Mouse (Mus musculus): Measurements from ENCODE around the gene Gm5901. TPM values are rescaled to one million over a fixed set of nuclear protein-coding genes. Genes with fewer than 3 reads are reported as not detected.
"Not testable (repeated sequence)": the region's sequence is repeated elsewhere in the genome, so short reads cannot be mapped to it uniquely, and the experiment has no call there.

Gm5901 gene
- polyA plus RNA-seq (2015; fragmentation: Nextera tagmentation; extraction: Ambion mirVana) = not detected in 2 replicates

DNA sequence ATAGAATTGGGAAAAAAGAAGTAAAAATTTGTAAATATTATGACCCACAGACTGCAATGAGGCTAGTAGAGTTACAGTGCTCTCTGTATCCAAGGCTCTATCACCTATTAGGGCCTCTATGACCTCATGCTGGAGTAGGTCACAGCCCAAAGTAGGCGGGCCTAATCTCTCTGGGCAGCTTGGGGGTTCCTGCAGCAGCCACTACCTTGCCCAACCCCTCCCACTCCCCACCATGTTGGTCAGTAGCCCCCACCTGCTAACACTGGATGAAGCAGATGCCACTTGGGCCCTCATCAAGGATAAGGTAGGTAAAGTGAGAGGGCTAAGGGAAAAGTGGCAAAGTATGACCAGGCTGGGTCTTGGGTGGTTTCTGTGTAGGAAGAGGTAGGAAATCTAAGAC is at the start of gene Gm5901:
Gm5901 (plus strand) TSS at position 173 of the 400 bp plus-strand sequence.
- ATAC-seq (ENCODE audit: low FRiP score, low TSS enrichment) (no peak), DNase-seq (ENCODE audit: low spot score) (no peak)
- Histone ChIP-seq H3K27ac (replicated peaks) (no peak within 1 kb of the TSS), H3K4me3 (ENCODE audit: low read depth, low read length) (no peak within 1 kb of the TSS), H3K4me1 (replicated peaks; ENCODE audit: control insufficient read depth, insufficient read depth) (no peaks in the 10 kb centered on the region), H3K4me2 (replicated peaks; ENCODE audit: low read depth) (no peak within 1 kb of the TSS), H3K9me3 (ENCODE audit: control insufficient read depth, low read length) (no peaks in the 10 kb centered on the region), H3K9ac (ENCODE audit: low read length) (no peak within 1 kb of the TSS), H3K27me3 (ENCODE audit: control insufficient read depth, insufficient read depth, low read length) (no peaks in the 10 kb centered on the region), H3K36me3 (ENCODE audit: control insufficient read depth, insufficient read depth, low read length) (peaks cover 10% of the 10 kb centered on the region)
- TF ChIP-seq EP300 (optimal IDR thresholded peaks at IDR 0.05) = no peak
- TF ChIP-seq CTCF (IDR thresholded peaks at IDR 0.05; ENCODE audit: low read depth) = no peak
- WGBS = 71% methylated on average over 1 of the region's 1 CpGs

DNA sequence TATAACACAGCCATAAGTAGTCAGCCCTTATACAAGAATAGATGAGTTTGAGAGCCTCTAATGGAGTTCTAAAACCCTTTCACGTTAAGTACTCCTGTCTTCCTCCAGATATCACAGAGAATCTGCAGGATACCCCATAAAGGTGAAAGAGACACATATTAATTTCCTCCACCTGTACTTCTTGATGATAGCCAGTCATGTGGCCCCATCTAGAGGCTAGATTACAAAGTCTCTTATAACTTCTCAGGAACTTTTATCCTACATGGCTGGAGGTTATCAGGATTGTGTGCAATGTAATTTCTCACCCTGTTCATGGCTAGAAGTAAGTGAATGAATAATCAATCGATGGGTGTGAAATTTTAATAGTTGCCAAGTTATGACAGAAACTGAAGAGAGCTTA is 49.5 kb upstream of the Gm5901 start:
- Histone ChIP-seq H3K4me2 (replicated peaks; ENCODE audit: low read depth) (no peak overlapping the region), H3K9ac (ENCODE audit: low read length) (no peak overlapping the region), H3K27me3 (ENCODE audit: control insufficient read depth, insufficient read depth, low read length) (no peaks in the 10 kb centered on the region), H3K9me3 (ENCODE audit: control insufficient read depth, low read length) (no peaks in the 10 kb centered on the region), H3K27ac (replicated peaks) (no peak overlapping the region), H3K4me1 (replicated peaks; ENCODE audit: control insufficient read depth, insufficient read depth) (no peaks in the 10 kb centered on the region), H3K36me3 (ENCODE audit: control insufficient read depth, insufficient read depth, low read length) (no peaks in the 10 kb centered on the region), H3K4me3 (ENCODE audit: low read depth, low read length) (no peak overlapping the region)
- WGBS = 62% methylated on average over 2 of the region's 2 CpGs
- DNase-seq (ENCODE audit: low spot score) (no peak), ATAC-seq (ENCODE audit: low FRiP score, low TSS enrichment) (no peak)
- TF ChIP-seq EP300 (optimal IDR thresholded peaks at IDR 0.05) (no peak), CTCF (IDR thresholded peaks at IDR 0.05; ENCODE audit: low read depth) (peak; percentile 28; the same call in 1 of the 2 replicates)

DNA sequence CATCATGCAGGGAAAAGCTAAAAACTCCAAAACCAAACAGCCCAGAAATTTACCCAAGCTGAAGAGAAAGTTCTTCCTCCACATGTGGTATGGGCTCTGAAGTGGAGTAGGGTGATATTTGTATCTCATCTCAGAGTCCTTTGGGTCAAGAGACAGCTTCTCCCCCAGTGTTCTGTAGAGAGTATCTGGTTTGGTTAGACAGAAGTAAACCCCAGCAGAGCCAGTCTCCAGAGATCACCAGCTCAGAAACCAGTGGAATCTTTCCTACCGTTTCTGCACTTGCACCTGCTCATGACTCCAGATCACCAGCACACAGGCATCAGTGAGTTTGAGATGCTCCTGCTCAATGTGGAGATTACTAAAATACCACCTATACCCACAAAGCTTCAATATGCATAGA is 40.8 kb upstream of the Gm5901 start, which contains the start of gene Olfr690:
Olfr690 (minus strand) TSS at position 101 of the 400 bp plus-strand sequence.
- no peak for DNase-seq (ENCODE audit: low spot score)
- Histone ChIP-seq H3K9ac (ENCODE audit: low read length) (no peak within 1 kb of the TSS), H3K4me1 (replicated peaks; ENCODE audit: control insufficient read depth, insufficient read depth) (no peaks in the 10 kb centered on the region), H3K36me3 (ENCODE audit: control insufficient read depth, insufficient read depth, low read length) (no peaks in the 10 kb centered on the region), H3K27ac (replicated peaks) (no peak within 1 kb of the TSS), H3K4me2 (replicated peaks; ENCODE audit: low read depth) (no peak within 1 kb of the TSS), H3K4me3 (ENCODE audit: low read depth, low read length) (no peak within 1 kb of the TSS), H3K9me3 (ENCODE audit: control insufficient read depth, low read length) (no peaks in the 10 kb centered on the region), H3K27me3 (ENCODE audit: control insufficient read depth, insufficient read depth, low read length) (no peaks in the 10 kb centered on the region)
- TF ChIP-seq EP300 (optimal IDR thresholded peaks at IDR 0.05) = no peak
- 91% methylated on average over 1 of the region's 1 CpGs for WGBS
- no peak for ATAC-seq (ENCODE audit: low FRiP score, low TSS enrichment)

DNA sequence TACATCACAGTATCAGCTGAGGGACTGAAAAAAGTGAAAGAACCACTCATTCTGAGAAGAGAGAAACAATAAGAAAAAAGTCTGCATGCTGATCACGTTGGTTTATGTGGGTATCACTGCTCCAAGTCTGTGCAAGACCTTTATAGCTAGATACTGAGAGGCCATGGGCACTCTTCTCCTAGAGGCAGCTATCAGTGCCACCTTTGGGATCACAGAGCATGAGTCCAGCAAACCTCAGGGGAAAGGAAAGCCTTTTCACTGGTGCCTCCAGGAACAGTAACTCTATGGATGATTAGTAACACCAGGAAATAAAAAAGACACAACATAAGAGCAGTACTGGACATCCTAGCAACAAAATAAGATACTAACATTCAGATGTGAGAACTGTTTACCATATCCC is 32.7 kb upstream of the Gm5901 start, which contains the start of gene Olfr691:
Olfr691 (minus strand) TSS at position 101 of the 400 bp plus-strand sequence.
- TF ChIP-seq EP300 (optimal IDR thresholded peaks at IDR 0.05) (no peak), CTCF (IDR thresholded peaks at IDR 0.05; ENCODE audit: low read depth) (no peak)
- Histone ChIP-seq H3K36me3 (ENCODE audit: control insufficient read depth, insufficient read depth, low read length) (no peaks in the 10 kb centered on the region), H3K4me2 (replicated peaks; ENCODE audit: low read depth) (no peak within 1 kb of the TSS), H3K4me1 (replicated peaks; ENCODE audit: control insufficient read depth, insufficient read depth) (no peaks in the 10 kb centered on the region), H3K27ac (replicated peaks) (no peak within 1 kb of the TSS), H3K27me3 (ENCODE audit: control insufficient read depth, insufficient read depth, low read length) (no peaks in the 10 kb centered on the region), H3K4me3 (ENCODE audit: low read depth, low read length) (no peak within 1 kb of the TSS), H3K9me3 (ENCODE audit: control insufficient read depth, low read length) (no peaks in the 10 kb centered on the region), H3K9ac (ENCODE audit: low read length) (no peak within 1 kb of the TSS)
- DNase-seq (ENCODE audit: low spot score) (no peak), ATAC-seq (ENCODE audit: low FRiP score, low TSS enrichment) (no peak)
- WGBS = 41% methylated on average over 1 of the region's 1 CpGs

DNA sequence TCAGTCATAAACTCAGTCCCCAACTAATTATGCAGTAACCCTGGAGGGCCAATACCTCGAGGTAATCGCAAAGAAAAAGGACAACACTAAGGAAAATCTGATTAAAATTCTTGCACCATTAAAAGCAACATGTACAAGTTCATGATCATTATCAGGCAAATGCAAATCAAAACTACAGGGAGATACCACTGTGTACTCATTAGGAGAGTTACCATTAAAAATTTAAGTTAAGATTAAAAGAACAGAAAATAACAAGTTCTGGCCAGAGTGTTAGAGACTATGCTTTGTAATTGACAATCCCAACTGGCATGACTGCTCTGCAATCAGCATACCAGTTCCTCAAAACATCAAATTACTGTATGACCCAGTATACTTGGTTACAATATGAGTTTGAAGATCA is 32.1 kb upstream of the Gm5901 start:
- DNase-seq (ENCODE audit: low spot score) (no peak), ATAC-seq (ENCODE audit: low FRiP score, low TSS enrichment) (no peak)
- no peak overlapping the region for H3K27ac ChIP-seq (replicated peaks)
- H3K4me3 ChIP-seq (ENCODE audit: low read depth, low read length) = no peak overlapping the region
- H3K9me3 ChIP-seq (ENCODE audit: control insufficient read depth, low read length) = no peaks in the 10 kb centered on the region
- H3K4me2 ChIP-seq (replicated peaks; ENCODE audit: low read depth) = no peak overlapping the region
- H3K27me3 ChIP-seq (ENCODE audit: control insufficient read depth, insufficient read depth, low read length) = no peaks in the 10 kb centered on the region
- TF ChIP-seq EP300 (optimal IDR thresholded peaks at IDR 0.05) (no peak), CTCF (IDR thresholded peaks at IDR 0.05; ENCODE audit: low read depth) (no peak)
- H3K36me3 ChIP-seq (ENCODE audit: control insufficient read depth, insufficient read depth, low read length) = no peaks in the 10 kb centered on the region
- H3K9ac ChIP-seq (ENCODE audit: low read length) = no peak overlapping the region
- 77% methylated on average over 2 of the region's 2 CpGs for WGBS
- H3K4me1 ChIP-seq (replicated peaks; ENCODE audit: control insufficient read depth, insufficient read depth) = no peaks in the 10 kb centered on the region

DNA sequence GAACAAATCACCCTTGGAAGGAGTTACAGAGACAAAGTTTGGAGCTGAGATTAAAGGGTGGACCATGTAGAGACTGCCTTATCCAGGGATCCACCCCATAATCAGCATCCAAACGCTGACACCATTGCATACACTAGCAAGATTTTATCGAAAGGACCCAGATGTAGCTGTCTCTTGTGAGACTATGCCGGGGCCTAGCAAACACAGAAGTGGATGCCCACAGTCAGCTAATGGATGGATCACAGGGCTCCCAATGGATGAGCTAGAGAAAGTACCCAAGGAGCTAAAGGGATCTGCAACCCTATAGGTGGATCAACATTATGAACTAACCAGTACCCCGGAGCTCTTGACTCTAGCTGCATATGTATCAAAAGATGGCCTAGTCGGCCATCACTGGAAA is 18.8 kb upstream of the Gm5901 start:
- H3K27me3 ChIP-seq (ENCODE audit: control insufficient read depth, insufficient read depth, low read length); H3K36me3 ChIP-seq (ENCODE audit: control insufficient read depth, insufficient read depth, low read length); H3K9ac ChIP-seq (ENCODE audit: low read length); ATAC-seq (ENCODE audit: low FRiP score, low TSS enrichment); H3K9me3 ChIP-seq (ENCODE audit: control insufficient read depth, low read length); H3K27ac ChIP-seq (replicated peaks); H3K4me3 ChIP-seq (ENCODE audit: low read depth, low read length); H3K4me1 ChIP-seq (replicated peaks; ENCODE audit: control insufficient read depth, insufficient read depth); DNase-seq (ENCODE audit: low spot score); H3K4me2 ChIP-seq (replicated peaks; ENCODE audit: low read depth): not testable (repeated sequence)
- whole genome bisulfite sequencing = no CpG with 5 or more reads among the region's 5 CpGs

DNA sequence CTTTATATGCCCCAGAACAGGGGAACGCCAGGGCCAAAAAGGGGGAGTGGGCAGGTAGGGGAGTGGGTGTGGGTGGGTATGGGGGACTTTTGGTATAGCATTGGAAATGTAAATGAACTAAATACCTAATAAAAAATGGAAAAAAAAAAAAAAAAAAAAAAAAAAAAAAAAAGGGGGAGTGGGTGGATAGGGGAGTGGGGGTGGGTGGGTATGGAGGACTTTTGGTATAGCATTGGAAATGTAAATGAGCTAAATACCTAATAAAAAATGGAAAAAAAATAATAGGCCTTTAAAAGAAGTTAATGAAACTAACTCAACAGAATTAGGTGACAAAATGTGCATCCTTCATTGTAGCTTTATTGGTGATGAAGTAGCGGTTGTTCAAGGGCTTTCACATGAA is 18.4 kb upstream of the Gm5901 start:
- not testable (repeated sequence) for H3K4me2 ChIP-seq (replicated peaks; ENCODE audit: low read depth); ATAC-seq (ENCODE audit: low FRiP score, low TSS enrichment); H3K9ac ChIP-seq (ENCODE audit: low read length); H3K36me3 ChIP-seq (ENCODE audit: control insufficient read depth, insufficient read depth, low read length); H3K9me3 ChIP-seq (ENCODE audit: control insufficient read depth, low read length); H3K27me3 ChIP-seq (ENCODE audit: control insufficient read depth, insufficient read depth, low read length); H3K4me1 ChIP-seq (replicated peaks; ENCODE audit: control insufficient read depth, insufficient read depth); DNase-seq (ENCODE audit: low spot score); H3K4me3 ChIP-seq (ENCODE audit: low read depth, low read length); H3K27ac ChIP-seq (replicated peaks)
- 93% methylated on average over 1 of the region's 2 CpGs for WGBS
